Mouse (Mus musculus) CH12.LX (cell line): ENCODE results near the gene Ank2. TPM values are rescaled to one million over a fixed set of nuclear protein-coding genes. Genes with fewer than 3 reads are reported as not detected.

ENCODE experiments used
- DNase-seq: peaks from one replicate; pipeline ENCODE4 v3.0.0-alpha.2; 2013; ENCODE audit errors: extremely low read depth
- H3K27ac ChIP-seq: 2 replicates; pipeline ENCODE4 v1.5.1; 2012; ENCODE audit warnings: low read depth, mild to moderate bottlenecking, control low read depth, moderate library complexity; ENCODE audit not compliant: insufficient read depth
- H3K27me3 ChIP-seq: replicated peaks from 2 replicates; pipeline ENCODE3; 2012; ENCODE audit warnings: inconsistent platforms
- H3K36me3 ChIP-seq, 2 experiments: replicated peaks in 1 of 2; 2 replicates each; pipeline versions ENCODE3 to v1.6.1; 2012; ENCODE audit warnings: inconsistent platforms in 1 of 2, low read length in 1 of 2, mild to moderate bottlenecking in 1 of 2, mixed read lengths in 1 of 2, moderate library complexity in 1 of 2; ENCODE audit not compliant: control insufficient read depth in 1 of 2, insufficient read depth in 1 of 2
- H3K4me1 ChIP-seq, 2 experiments: 2 replicates each; pipeline ENCODE4 v1.6.1; 2012; ENCODE audit warnings: inconsistent platforms in 1 of 2, moderate library complexity in 1 of 2; ENCODE audit not compliant: insufficient read depth in 2 of 2, control insufficient read depth in 1 of 2
- H3K4me2 ChIP-seq: 2 replicates; pipeline ENCODE4 v1.6.1; 2012; ENCODE audit warnings: low read depth, mild to moderate bottlenecking, control low read depth; ENCODE audit not compliant: poor library complexity, insufficient read depth, severe bottlenecking
- H3K4me3 ChIP-seq, 3 experiments: fragments of 150-350 bp in 1 of 3; sonication (generic) in 1 of 3; replicated peaks in 1 of 3; 2 replicates each; pipeline versions ENCODE3 to v1.5.1; 2011 to 2012; ENCODE audit warnings: low read depth in 2 of 3, low read length in 2 of 3, mild to moderate bottlenecking in 2 of 3, moderate library complexity in 2 of 3, control low read depth in 1 of 3, improper control_type of control experiment in 1 of 3, inconsistent platforms in 1 of 3, mixed read lengths in 1 of 3; ENCODE audit not compliant: poor library complexity in 1 of 3
- H3K79me2 ChIP-seq: replicated peaks from 2 replicates; pipeline ENCODE4 v1.6.1; 2012; ENCODE audit warnings: mild to moderate bottlenecking, moderate library complexity; ENCODE audit not compliant: control insufficient read depth, poor library complexity, insufficient read depth, severe bottlenecking; ENCODE audit errors: extremely low read depth
- H3K9ac ChIP-seq: 2 replicates; pipeline ENCODE4 v1.6.1; 2012; ENCODE audit warnings: low read depth, mild to moderate bottlenecking, control low read depth, moderate library complexity; ENCODE audit not compliant: insufficient read depth
- H3K9me3 ChIP-seq: replicated peaks from 2 replicates; pipeline ENCODE3; 2012; ENCODE audit warnings: low read length, inconsistent platforms, mixed read lengths
- BHLHE40 ChIP-seq: IDR thresholded peaks from 2 replicates; pipeline ENCODE4 v1.6.1; 2011; ENCODE audit warnings: mild to moderate bottlenecking, low read depth, low read length, improper control_type of control experiment
- CHD2 ChIP-seq: IDR thresholded peaks from 2 replicates; pipeline ENCODE4 v1.6.1; 2011; ENCODE audit warnings: low read length, improper control_type of control experiment
- CTCF ChIP-seq, 2 experiments: IDR thresholded peaks in 1 of 2; conservative IDR thresholded peaks in 1 of 2; 2 replicates each; pipeline ENCODE4 v1.5.1; 2011 to 2012; ENCODE audit warnings: low read depth in 2 of 2, low read length in 2 of 2, improper control_type of control experiment in 1 of 2, inconsistent platforms in 1 of 2, mild to moderate bottlenecking in 1 of 2, moderate library complexity in 1 of 2
- EP300 ChIP-seq: IDR thresholded peaks from 2 replicates; pipeline ENCODE4 v1.6.1; 2011; ENCODE audit warnings: low read length, improper control_type of control experiment
- ETS1 ChIP-seq: conservative IDR thresholded peaks from 2 replicates; pipeline ENCODE4 v1.6.1; 2012; ENCODE audit warnings: low read depth, mild to moderate bottlenecking, inconsistent platforms, low read length, improper control_type of control experiment, moderate library complexity
- KAT2A ChIP-seq: IDR thresholded peaks from 2 replicates; pipeline ENCODE4 v1.6.1; 2012; ENCODE audit warnings: low read length, improper control_type of control experiment, inconsistent platforms; ENCODE audit not compliant: insufficient replicate concordance
- MAX ChIP-seq: IDR thresholded peaks from 2 replicates; pipeline ENCODE4 v1.6.1; 2011; ENCODE audit warnings: low read length, improper control_type of control experiment
- MEF2A ChIP-seq: IDR thresholded peaks from 2 replicates; pipeline ENCODE4 v1.6.1; 2014; ENCODE audit warnings: low read depth, mild to moderate bottlenecking, inconsistent platforms, low read length, improper control_type of control experiment, borderline replicate concordance
- MYC ChIP-seq: IDR thresholded peaks from 2 replicates; pipeline ENCODE4 v1.6.1; 2011; ENCODE audit warnings: low read depth, mild to moderate bottlenecking, improper control_type of control experiment, low read length
- NRF1 ChIP-seq: IDR thresholded peaks from 2 replicates; pipeline ENCODE4 v1.6.1; 2014; ENCODE audit warnings: low read depth, mild to moderate bottlenecking, inconsistent platforms, low read length, improper control_type of control experiment, moderate library complexity
- PAX5 ChIP-seq: IDR thresholded peaks from 2 replicates; pipeline ENCODE4 v1.6.1; 2012; ENCODE audit warnings: low read length, inconsistent platforms, mixed read lengths
- POLR2AphosphoS2 ChIP-seq: IDR thresholded peaks from 2 replicates; pipeline ENCODE4 v1.6.1; 2011; ENCODE audit warnings: low read depth, low read length, improper control_type of control experiment
- RAD21 ChIP-seq: IDR thresholded peaks from 2 replicates; pipeline ENCODE4 v1.6.1; 2011; ENCODE audit warnings: low read depth, mild to moderate bottlenecking, low read length, improper control_type of control experiment, moderate library complexity
- SMC3 ChIP-seq: IDR thresholded peaks from 2 replicates; pipeline ENCODE4 v1.6.1; 2011; ENCODE audit warnings: low read depth, low read length, improper control_type of control experiment
- TBP ChIP-seq: conservative IDR thresholded peaks from 2 replicates; pipeline ENCODE4 v1.6.1; 2011; ENCODE audit warnings: low read depth, low read length, improper control_type of control experiment
- UBTF ChIP-seq: IDR thresholded peaks from 2 replicates; pipeline ENCODE4 v1.6.1; 2012; ENCODE audit warnings: low read depth, mild to moderate bottlenecking, inconsistent platforms, low read length, improper control_type of control experiment, moderate library complexity
- USF2 ChIP-seq: conservative IDR thresholded peaks from 2 replicates; pipeline ENCODE4 v1.6.1; 2011; ENCODE audit warnings: low read depth, low read length, improper control_type of control experiment
- ZC3H11A ChIP-seq: IDR thresholded peaks from 2 replicates; pipeline ENCODE4 v1.6.1; 2012; ENCODE audit warnings: low read depth, mild to moderate bottlenecking, inconsistent platforms, low read length, improper control_type of control experiment
- ZMIZ1 ChIP-seq: IDR thresholded peaks from 2 replicates; pipeline ENCODE4 v1.6.1; 2012; ENCODE audit warnings: low read depth, mild to moderate bottlenecking, inconsistent platforms, low read length, improper control_type of control experiment
- dilution Hi-C: fragments of 300-500 bp; cut with MboI; formaldehyde crosslinking; loops from 2 replicates; pipeline ENCODE4 v1.14.3; 2020; ENCODE audit warnings: low sequenced_read_pairs; ENCODE audit not compliant: extremely low pct_unique_long_range_greater_than_20kb, extremely low pct_ligation_motif_present
- in situ Hi-C: fragments of 300-500 bp; cut with MboI; formaldehyde crosslinking; loops from 3 replicates; pipeline ENCODE4 v1.14.3; 2019; ENCODE audit warnings: low sequenced_read_pairs, low pct_ligation_motif_present, low pct_unique_long_range_greater_than_20kb, mixed read lengths
- polyA plus RNA-seq: library from polyadenylated mRNA; unstranded; fragments of >175 nt; gene quantifications from 2 replicates; pipeline ENCODE4 v1.2.1, GENCODE M21; 2012; ENCODE audit warnings: low read depth; ENCODE audit not compliant: insufficient read length
- total RNA-seq, 2 experiments: library from RNA; depleted of rRNA; stranded (reverse); fragments of 300-350 nt in 1 of 2; fragments of >200 nt in 1 of 2; gene quantifications; 2 replicates each; pipeline ENCODE4 v1.2.3; 2012 to 2014

The Ank2 gene
- total and polyA plus RNA-seq, 3 experiments: 3.9 to 20.9 (median 12.2) TPM

DNA sequence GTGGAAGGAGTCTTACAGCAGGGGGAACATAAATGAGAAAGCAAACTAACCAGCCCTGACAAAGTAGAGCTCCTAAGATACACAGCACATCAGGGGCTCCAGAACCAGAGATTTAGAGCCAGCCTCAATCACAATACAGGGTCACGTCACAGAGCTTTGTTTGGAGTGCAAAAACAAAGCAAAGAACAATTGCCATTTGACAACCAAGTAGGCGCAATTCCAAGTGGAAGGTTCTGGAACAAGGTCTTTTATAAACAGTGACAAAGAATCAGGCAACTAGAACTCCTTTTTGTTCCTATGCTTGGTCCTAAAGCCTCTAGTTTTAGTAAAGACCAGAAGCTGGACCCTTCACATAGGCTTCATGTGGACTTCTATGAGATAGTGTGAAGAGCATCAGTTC is 326.5 kb downstream of the Ank2 start:
- in situ Hi-C loops (no loop called here), dilution Hi-C loops (no loop called here)

DNA sequence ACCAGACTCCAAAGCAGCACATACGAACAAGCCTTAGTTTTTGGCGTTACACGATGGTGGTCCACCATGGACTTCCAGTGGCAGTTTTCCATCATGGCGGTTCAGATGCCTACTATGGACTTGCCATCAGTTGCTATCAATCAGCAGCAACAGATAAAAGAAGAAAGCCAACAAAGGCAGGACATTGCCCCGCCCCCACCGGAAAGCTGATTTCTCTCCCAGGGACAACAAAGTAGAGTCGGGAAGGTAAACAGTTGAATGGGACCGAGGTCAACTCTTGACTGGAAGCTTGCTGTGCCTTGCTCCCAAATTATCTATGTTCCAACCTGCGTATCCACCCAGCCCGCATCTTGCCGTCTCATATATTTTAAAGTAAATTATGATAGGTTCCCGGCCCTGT is 328.9 kb downstream of the Ank2 start:
- Histone ChIP-seq H3K27ac (no peak overlapping the region), H3K9ac (no peak overlapping the region), H3K9me3 (no peaks in the 10 kb centered on the region), H3K4me3 (no peak overlapping the region), H3K36me3 (no peaks in the 10 kb centered on the region), H3K4me2 (no peak overlapping the region), H3K4me1 (0 out of 4 replicates have a peak, but pooled peaks cover 0 to 2% of the 10 kb centered on the region in 2 experiments), H3K27me3 (no peaks in the 10 kb centered on the region), H3K79me2 (no peaks in the 10 kb centered on the region)
- DNase-seq: no peak
- TF ChIP-seq SMC3: no peak
- no peak for TF ChIP-seq POLR2AphosphoS2
- no peak for TF ChIP-seq PAX5
- no peak for TF ChIP-seq ETS1
- no peak for TF ChIP-seq KAT2A
- TF ChIP-seq BHLHE40: no peak
- no peak for TF ChIP-seq MEF2A
- TF ChIP-seq UBTF: no peak
- no peak for TF ChIP-seq EP300
- TF ChIP-seq CHD2: no peak
- TF ChIP-seq TBP: no peak
- no peak for TF ChIP-seq USF2
- no peak for TF ChIP-seq MAX
- no peak for TF ChIP-seq MYC
- no peak for TF ChIP-seq ZC3H11A
- TF ChIP-seq RAD21: no peak
- TF ChIP-seq NRF1: no peak
- no peak for TF ChIP-seq CTCF (conservative IDR thresholded peaks at IDR 0.05 in 1 of 2, IDR thresholded peaks at IDR 0.05 in 1 of 2; ENCODE audit: low read depth in 2 of 2, low read length in 2 of 2)
- in situ Hi-C loops (no loop called here), dilution Hi-C loops (no loop called here)

More for the DNA sequence above, 326.5 kb downstream of the Ank2 start:
- TF ChIP-seq PAX5 (no peak), ZMIZ1 (no peak)
- no peak overlapping the region for H3K4me3 ChIP-seq
- H3K27ac ChIP-seq: no peak overlapping the region
- H3K79me2 ChIP-seq: no peaks in the 10 kb centered on the region
- DNase-seq: no peak
- no peaks in the 10 kb centered on the region for H3K9me3 ChIP-seq
- H3K4me2 ChIP-seq: no peak overlapping the region
- H3K27me3 ChIP-seq: no peaks in the 10 kb centered on the region
- no peak overlapping the region for H3K9ac ChIP-seq
- H3K4me1 ChIP-seq: no peaks in the 10 kb centered on the region
- no peaks in the 10 kb centered on the region for H3K36me3 ChIP-seq
